Mouse (Mus musculus) embryonic facial prominence, embryonic 15.5 days (tissue): ENCODE measurements around the gene Pld4. TPM values are rescaled to one million over a fixed set of nuclear protein-coding genes. Genes with fewer than 3 reads are reported as not detected.
A peak's percentile ranks its signal among the peaks of the same experiment; 100 is the strongest.

Experiments
- ATAC-seq: fragments of 200-750 bp; cut with Nextera tagmentation; 2 replicates; pipeline ENCODE4 v1.8.0; 2017; ENCODE audit warnings: low read depth, moderate TSS enrichment; ENCODE audit not compliant: insufficient number of reproducible peaks, low FRiP score, low TSS enrichment
- H3K27ac ChIP-seq: fragments of 300-500 bp; sonication (generic); replicated peaks from 2 replicates; pipeline ENCODE4 v1.5.1; 2015; ENCODE audit warnings: mild to moderate bottlenecking, inconsistent platforms
- H3K27me3 ChIP-seq: fragments of 300-500 bp; sonication (generic); 2 replicates; pipeline ENCODE4 v1.6.1; 2015; ENCODE audit warnings: inconsistent platforms
- H3K36me3 ChIP-seq: fragments of 300-500 bp; sonication (generic); 2 replicates; pipeline ENCODE4 v1.6.1; 2015; ENCODE audit warnings: mild to moderate bottlenecking, inconsistent platforms
- H3K4me1 ChIP-seq: fragments of 300-500 bp; sonication (generic); 2 replicates; pipeline ENCODE4 v1.6.1; 2015; ENCODE audit warnings: inconsistent platforms
- H3K4me2 ChIP-seq: fragments of 300-500 bp; sonication (generic); replicated peaks from 2 replicates; pipeline ENCODE4 v1.6.1; 2015; ENCODE audit warnings: mild to moderate bottlenecking, inconsistent platforms
- H3K4me3 ChIP-seq: fragments of 300-500 bp; sonication (generic); replicated peaks from 2 replicates; pipeline ENCODE4 v1.5.1; 2015; ENCODE audit warnings: mild to moderate bottlenecking, inconsistent platforms
- H3K9ac ChIP-seq: fragments of 300-500 bp; sonication (generic); 2 replicates; pipeline ENCODE4 v1.6.1; 2015; ENCODE audit warnings: inconsistent platforms
- H3K9me3 ChIP-seq: fragments of 300-500 bp; sonication (generic); replicated peaks from 2 replicates; pipeline ENCODE4 v1.6.1; 2016; ENCODE audit warnings: inconsistent platforms
- WGBS: fragments of 180-500 bp; shearing (Covaris S2); methylation state at CpG from one replicate; pipeline ENCODE4 v1.1.7; 2015; 5-methylcytosine and 5-hydroxymethylcytosine counted together
- polyA plus RNA-seq: library from polyadenylated mRNA; unstranded; fragments of >200 nt; fragmentation: Nextera tagmentation; extraction: Ambion mirVana; gene quantifications from 2 replicates; pipeline ENCODE4 v1.2.1, GENCODE M21; 2015

The Pld4 gene
- polyA plus RNA-seq, result 13.4 and 15.3 TPM in 2 replicates

DNA sequence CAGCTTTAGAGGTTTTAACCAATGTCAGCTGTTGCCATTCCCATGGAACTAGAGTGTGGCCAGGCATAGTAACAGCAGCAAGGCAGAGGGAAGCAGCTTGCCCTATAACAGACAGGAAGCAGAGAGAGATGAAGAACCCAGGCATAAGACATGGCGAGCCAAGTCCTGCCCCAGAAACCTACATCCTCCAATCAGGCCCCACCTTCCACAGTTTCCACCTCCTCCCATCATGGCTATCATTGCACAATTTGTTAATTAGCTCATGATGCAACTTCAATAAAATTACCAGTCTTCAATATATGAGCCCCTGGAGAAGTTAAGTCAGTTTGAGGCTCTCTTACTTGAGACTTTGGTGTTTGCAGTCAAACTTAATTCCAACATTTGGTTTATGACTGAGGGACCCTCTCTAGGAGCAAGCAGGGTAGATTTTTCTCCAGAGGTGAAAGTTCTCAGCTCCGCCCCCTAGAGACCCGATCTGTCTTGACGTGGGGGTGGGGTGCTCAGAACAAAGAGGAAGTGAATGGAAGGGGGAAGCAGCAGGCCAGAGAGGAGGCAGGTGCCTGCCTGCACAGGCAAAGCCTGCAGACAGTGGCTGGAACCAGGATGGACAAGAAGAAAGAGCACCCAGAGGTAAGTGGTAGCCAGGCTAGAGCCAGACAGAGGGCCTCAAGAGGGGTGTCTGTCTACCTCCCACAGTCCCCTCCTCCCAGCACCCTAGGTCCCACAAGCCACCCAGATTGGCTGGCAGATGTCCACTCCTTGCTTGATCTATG, at the start of gene Pld4:
Gene Pld4, plus strand, starts transcription at position 502 of the 773 bp plus-strand sequence.
- Histone ChIP-seq H3K27ac (no peak within 1 kb of the TSS), H3K9me3 (no peaks in the 10 kb centered on the region), H3K9ac (no peak within 1 kb of the TSS), H3K4me3 (no peak within 1 kb of the TSS), H3K27me3 (no peaks in the 10 kb centered on the region), H3K4me2 (no peak within 1 kb of the TSS), H3K36me3 (no peaks in the 10 kb centered on the region), H3K4me1 (no peaks in the 10 kb centered on the region)
- ATAC-seq, result no peak
- 35% methylated on average over 4 of the region's 4 CpGs for WGBS

DNA sequence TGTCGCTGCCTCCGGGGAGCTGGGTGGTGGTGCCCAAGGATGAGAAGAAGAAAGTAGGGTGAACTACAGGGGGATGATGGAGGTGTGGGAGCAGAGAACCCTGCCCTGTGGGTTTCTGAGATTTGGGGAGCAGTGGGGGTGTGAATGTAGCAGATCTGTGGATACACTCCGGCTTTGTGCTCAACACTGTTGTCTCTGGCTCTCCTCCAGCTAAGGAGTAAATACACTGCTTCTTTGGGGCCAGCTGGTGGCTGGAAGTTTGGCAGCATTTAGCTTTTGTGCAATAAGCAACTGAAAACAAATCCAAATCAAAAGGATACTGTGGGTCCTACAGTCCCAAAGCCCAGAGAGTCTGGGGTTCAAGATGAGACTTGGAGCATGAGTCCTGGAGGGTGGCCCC, 46.5 kb upstream of the Pld4 start:
- no peak overlapping the region for H3K4me3 ChIP-seq
- H3K27me3 ChIP-seq, result no peaks in the 10 kb centered on the region; the same call in 1 of the 2 replicates
- no peak overlapping the region for H3K9ac ChIP-seq
- no peaks in the 10 kb centered on the region for H3K9me3 ChIP-seq
- 58% methylated on average over 3 of the region's 3 CpGs for WGBS
- peaks cover 8% of the 10 kb centered on the region; the same call in 1 of the 2 replicates for H3K4me1 ChIP-seq
- no peak for ATAC-seq
- H3K27ac ChIP-seq, result no peak overlapping the region
- H3K4me2 ChIP-seq, result no peak overlapping the region
- no peaks in the 10 kb centered on the region for H3K36me3 ChIP-seq

DNA sequence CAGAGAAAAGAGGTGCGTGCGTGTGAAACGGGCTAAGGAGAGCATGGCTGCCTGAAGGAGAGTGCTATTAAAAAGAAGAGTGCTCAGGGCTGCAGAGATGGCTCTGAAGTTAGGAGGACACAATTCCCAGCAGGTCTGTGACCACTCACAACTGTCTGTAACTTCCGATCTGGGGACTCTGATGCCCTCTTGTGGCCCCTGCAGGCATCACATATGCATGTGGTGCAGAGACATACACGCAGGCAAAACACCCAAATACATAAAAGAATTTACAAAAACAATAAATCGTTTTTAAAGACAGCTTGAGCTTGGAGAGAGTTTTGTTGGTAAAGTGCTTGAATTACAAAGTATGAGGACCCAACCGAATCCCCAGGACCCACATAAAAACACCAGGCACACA, 43.3 kb upstream of the Pld4 start:
- ATAC-seq, result no peak
- Histone ChIP-seq H3K27ac (no peak overlapping the region), H3K9me3 (no peaks in the 10 kb centered on the region), H3K27me3 (no peaks in the 10 kb centered on the region), H3K4me1 (peaks cover 22% of the 10 kb centered on the region), H3K4me3 (no peak overlapping the region), H3K36me3 (no peaks in the 10 kb centered on the region), H3K4me2 (no peak overlapping the region), H3K9ac (no peak overlapping the region)
- 24% methylated on average over 7 of the region's 7 CpGs for WGBS

DNA sequence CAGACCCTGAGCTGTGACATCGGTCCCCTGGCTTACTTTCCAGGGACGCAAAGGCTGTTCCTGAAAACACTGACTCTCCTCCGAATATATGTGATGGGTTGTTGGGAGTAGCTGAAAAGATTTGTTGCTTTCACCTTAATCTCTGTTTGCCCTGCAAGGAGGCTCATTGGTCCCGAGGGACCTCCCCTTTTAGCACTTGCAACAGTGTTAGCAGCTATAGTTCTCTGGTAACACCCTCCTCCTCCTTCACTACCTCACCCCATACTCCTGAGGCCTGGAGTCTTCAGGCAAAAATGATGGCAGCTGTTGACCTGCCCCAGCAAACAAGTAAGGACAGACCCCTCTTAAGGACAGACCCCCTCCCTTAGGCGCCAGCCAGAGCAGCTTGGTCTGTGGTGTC, 41.5 kb upstream of the Pld4 start:
- Histone ChIP-seq H3K4me1 (peaks cover 30% of the 10 kb centered on the region), H3K4me2 (no peak overlapping the region), H3K27ac (no peak overlapping the region), H3K27me3 (no peaks in the 10 kb centered on the region), H3K9ac (no peak overlapping the region), H3K9me3 (no peaks in the 10 kb centered on the region), H3K4me3 (no peak overlapping the region), H3K36me3 (no peaks in the 10 kb centered on the region)
- ATAC-seq, result no peak
- 70% methylated on average over 5 of the region's 5 CpGs for WGBS

DNA sequence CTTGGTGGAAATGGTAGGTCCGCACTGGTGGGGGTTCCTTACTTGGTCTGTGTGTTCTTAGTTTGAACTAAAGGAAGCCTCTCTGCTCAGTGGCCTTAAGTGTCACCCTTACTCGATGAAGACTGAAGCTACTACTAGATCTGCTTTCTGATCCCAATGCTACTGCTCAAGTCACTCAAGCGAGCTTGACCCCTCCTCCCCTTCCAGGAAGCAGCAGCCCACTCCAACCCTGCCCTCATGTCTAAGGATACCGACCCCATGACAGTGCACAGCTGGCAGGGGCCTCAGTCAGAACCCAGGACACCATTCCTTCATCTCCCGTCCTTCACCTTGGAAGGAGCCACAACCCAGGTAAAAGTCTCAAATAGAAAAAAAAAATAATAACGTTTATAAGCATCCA, 40.2 kb upstream of the Pld4 start, which contains the start of gene Cep170b:
Gene Cep170b, plus strand, starts transcription at position 240 of the 400 bp plus-strand sequence.
- no peak within 1 kb of the TSS for H3K9ac ChIP-seq
- H3K4me1 ChIP-seq, result peaks cover 32% of the 10 kb centered on the region
- H3K27ac ChIP-seq, result peak within 1 kb of the TSS; percentile 84
- WGBS, result 64% methylated on average over 6 of the region's 6 CpGs
- H3K9me3 ChIP-seq, result no peaks in the 10 kb centered on the region
- H3K4me2 ChIP-seq, result peak within 1 kb of the TSS; percentile 81
- H3K36me3 ChIP-seq, result no peaks in the 10 kb centered on the region
- H3K4me3 ChIP-seq, result peak within 1 kb of the TSS; percentile 85
- H3K27me3 ChIP-seq, result no peaks in the 10 kb centered on the region
- no peak for ATAC-seq

DNA sequence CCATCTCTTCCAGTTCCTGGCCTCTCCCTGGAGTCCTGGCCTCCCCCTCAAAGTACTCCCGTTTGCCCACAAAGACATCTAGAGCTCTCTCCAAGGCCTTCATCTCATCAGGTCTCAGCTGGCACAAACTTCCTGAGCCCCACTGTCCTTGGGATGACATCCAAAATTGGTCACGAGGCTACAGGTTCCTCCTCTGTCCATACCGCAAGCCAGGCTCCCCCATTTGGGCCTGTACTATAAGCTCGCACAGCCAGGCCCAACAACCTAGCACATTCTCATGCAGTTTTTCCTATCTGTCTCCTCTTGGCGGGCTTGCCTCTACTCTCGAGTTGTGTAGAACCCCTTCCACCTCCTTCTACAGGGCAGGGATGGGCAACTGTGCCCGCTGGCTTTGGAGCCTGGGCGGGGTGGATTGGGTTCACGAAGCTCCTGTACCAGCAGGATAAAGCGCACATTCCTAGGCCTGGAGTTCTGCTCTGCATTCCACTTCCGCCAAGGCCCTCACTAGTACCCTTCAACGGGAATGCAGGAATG, 39.5 kb upstream of the Pld4 start:
- H3K27ac ChIP-seq, result peak overlapping the region; percentile 84
- H3K4me2 ChIP-seq, result peak overlapping the region; percentile 81
- ATAC-seq, result no peak
- peaks cover 38% of the 10 kb centered on the region for H3K4me1 ChIP-seq
- no peaks in the 10 kb centered on the region for H3K27me3 ChIP-seq
- H3K9ac ChIP-seq, result no peak overlapping the region
- WGBS, result 37% methylated on average over 12 of the region's 12 CpGs
- no peaks in the 10 kb centered on the region for H3K36me3 ChIP-seq
- no peaks in the 10 kb centered on the region for H3K9me3 ChIP-seq
- peak overlapping the region; percentile 85 for H3K4me3 ChIP-seq

DNA sequence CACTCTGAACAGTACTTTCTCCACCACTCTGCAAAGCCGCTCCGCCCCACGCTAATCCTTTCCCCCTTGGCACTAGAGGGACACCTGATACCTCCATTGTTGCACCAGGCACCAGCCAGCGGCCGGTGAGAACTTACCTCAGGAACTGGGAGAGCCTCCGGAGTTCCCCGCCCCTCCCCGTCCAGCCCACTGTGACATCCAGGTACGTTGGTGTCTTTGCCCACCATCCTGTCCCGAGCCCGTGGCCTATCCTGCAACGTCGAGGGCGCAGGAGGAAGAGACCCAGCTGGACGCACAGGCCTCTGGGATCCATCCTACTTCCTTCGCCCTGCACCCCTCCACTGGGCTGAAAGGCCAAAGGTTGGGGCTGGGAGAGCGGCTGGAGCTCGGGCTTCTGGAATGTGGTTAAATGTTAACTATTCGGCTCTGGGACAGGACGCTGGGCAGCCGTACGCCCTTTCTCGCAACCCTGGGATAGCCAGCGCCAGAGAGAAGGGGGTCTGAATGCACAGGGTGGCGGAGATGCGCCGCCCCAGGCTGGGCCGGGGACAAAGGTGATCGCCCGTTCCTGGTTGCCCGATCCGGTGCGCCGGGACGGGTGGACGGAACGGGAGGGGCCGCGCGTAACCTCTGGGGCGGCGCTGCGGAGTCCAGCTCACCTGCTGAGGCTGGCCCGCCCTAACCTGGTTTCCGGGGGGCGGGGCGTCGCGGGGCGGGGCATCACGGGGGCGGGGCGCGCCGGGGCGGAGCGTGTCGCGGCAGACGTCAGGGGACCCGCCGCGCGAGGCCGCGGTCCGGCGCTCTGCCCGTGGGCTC, 38.8 kb upstream of the Pld4 start:
- peaks cover 38% of the 10 kb centered on the region for H3K4me1 ChIP-seq
- H3K27ac ChIP-seq, result peak overlapping the region; percentile 84
- no peaks in the 10 kb centered on the region for H3K9me3 ChIP-seq
- H3K4me3 ChIP-seq, result peak overlapping the region; percentile 85
- WGBS, result 4% methylated on average over 46 of the region's 69 CpGs
- H3K4me2 ChIP-seq, result peak overlapping the region; percentile 81
- peak overlapping the region; percentile 78 for H3K9ac ChIP-seq
- no peaks in the 10 kb centered on the region for H3K27me3 ChIP-seq
- peak; percentile 60 for ATAC-seq
- no peaks in the 10 kb centered on the region for H3K36me3 ChIP-seq

DNA sequence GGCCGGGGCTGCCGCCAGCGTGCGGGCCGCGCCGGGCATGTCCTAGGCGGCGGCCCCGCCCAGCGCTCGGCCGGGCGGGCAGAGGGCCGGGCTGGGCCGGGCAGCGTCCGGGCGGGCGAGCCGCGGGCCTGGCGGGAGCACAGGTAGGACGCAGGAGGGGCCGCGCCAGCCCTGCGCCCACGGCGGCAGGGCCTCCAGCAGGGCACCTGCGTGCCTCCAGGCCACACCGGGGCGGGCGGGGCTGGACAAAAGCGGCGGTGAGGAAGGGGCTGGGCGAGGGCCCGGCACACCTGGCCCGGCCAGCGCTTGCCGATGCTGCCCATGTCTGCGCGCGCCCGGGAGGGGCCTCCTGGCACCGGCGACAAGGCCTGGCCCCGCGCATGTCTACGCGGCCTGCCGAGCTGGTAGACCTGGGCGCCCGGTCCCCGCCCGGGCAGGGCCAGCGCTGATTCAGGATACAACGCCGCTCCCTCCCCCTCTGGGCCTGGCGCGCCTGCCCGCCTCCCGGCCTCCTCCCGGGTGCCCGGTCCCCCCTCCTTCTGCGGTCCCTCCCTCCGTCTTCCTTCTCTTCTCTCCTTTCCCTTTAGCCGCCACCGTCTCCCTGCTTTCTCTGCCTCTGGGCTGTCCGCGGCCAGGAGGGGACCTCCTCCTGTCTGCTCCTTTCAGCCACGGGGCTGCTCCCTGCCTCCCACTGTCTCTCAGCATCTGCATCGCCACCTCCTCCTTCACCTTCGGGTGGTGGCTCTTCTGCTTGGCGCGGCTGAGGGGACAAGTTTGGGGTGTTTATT, 38.0 kb upstream of the Pld4 start:
- WGBS, result under 1% methylated on average over 68 of the region's 75 CpGs
- peak overlapping the region; percentile 85 for H3K4me3 ChIP-seq
- 0 out of 2 replicates have a peak, but pooled peaks cover 1% of the 10 kb centered on the region for H3K36me3 ChIP-seq
- peak overlapping the region; percentile 78 for H3K9ac ChIP-seq
- peak overlapping the region; percentile 84 for H3K27ac ChIP-seq
- ATAC-seq, result peak; percentile 61
- no peaks in the 10 kb centered on the region for H3K27me3 ChIP-seq
- peak overlapping the region; percentile 81 for H3K4me2 ChIP-seq
- H3K4me1 ChIP-seq, result peaks cover 38% of the 10 kb centered on the region
- H3K9me3 ChIP-seq, result no peaks in the 10 kb centered on the region

DNA sequence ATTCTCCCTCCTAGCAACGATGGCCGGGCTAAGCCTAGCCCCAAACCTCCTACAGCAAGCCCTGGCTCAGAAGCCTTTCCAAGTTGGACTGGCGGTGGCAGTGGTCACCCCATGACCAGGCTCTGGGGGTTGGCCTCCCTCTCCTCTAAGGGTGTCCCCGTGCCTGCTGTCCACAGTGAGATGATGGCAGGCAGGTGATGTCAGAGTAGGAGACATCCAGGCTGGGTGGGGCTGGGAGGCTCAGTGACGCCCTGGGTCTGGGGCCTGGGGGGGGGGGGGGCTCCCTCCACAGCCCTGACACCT, 37.5 kb upstream of the Pld4 start:
- ATAC-seq, result no peak
- Histone ChIP-seq H3K4me3 (peak overlapping the region; percentile 85), H3K9ac (peak overlapping the region; percentile 78), H3K4me1 (peaks cover 38% of the 10 kb centered on the region), H3K4me2 (peak overlapping the region; percentile 81), H3K27ac (peak overlapping the region; percentile 84; the same call in 1 of the 2 replicates), H3K27me3 (no peaks in the 10 kb centered on the region), H3K9me3 (no peaks in the 10 kb centered on the region), H3K36me3 (0 out of 2 replicates have a peak, but pooled peaks cover 3% of the 10 kb centered on the region)
- WGBS, result 14% methylated on average over 5 of the region's 5 CpGs

- Histone ChIP-seq H3K9me3 (no peaks in the 10 kb centered on the region), H3K36me3 (0 out of 2 replicates have a peak, but pooled peaks cover 3% of the 10 kb centered on the region), H3K4me2 (peak overlapping the region; percentile 81), H3K4me3 (peak overlapping the region; percentile 85), H3K4me1 (peaks cover 38% of the 10 kb centered on the region), H3K27ac (0 out of 2 replicates have a peak overlapping the region, but pooled peaks have one; percentile 84), H3K9ac (peak overlapping the region; percentile 78; the same call in 1 of the 2 replicates), H3K27me3 (no peaks in the 10 kb centered on the region)
- 81% methylated on average over 6 of the region's 6 CpGs for WGBS
- no peak for ATAC-seq
These were observed 37.0 kb upstream of the Pld4 start for GRCm38 (mm10) chr12:112723445-112723844.
